Mouse (Mus musculus): ENCODE data around the gene Krtap19-1. TPM values are rescaled to one million over a fixed set of nuclear protein-coding genes. Genes with fewer than 3 reads are reported as not detected.

Gene Krtap19-1
- polyA plus RNA-seq, 1 experiment = not detected

DNA sequence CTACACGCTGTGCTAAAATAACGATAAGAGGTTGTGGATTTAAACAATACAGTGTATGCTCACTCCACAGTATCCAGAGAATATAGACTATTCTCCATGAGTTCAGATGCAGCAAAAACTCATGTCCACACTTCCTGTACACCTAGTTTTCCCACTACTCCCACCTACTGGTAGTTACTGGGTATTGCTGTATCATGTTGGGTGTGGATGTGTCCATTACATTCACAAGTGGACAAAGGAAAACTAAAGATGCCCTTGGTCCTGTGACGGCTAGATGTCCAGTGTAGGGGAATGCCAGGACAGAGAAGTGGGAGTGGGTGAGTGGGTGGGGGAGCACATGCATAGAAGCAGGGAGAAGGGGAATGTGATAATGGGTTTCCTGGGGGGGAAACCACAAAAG, 45.5 kb downstream of the Krtap19-1 start:
- H3K27me3 ChIP-seq (ENCODE audit: control insufficient read depth, insufficient read depth, low read length, poor library complexity, severe bottlenecking) = no peaks in the 10 kb centered on the region
- TF ChIP-seq CTCF (IDR thresholded peaks at IDR 0.05; ENCODE audit: low read depth, low read length) = no peak
- no peak for TF ChIP-seq POLR2A (IDR thresholded peaks at IDR 0.05; ENCODE audit: insufficient read depth, low read length)
- TF ChIP-seq EP300 (IDR thresholded peaks at IDR 0.05; ENCODE audit: insufficient read depth, low read depth, low read length) = no peak
- no peak overlapping the region for H3K27ac ChIP-seq (ENCODE audit: insufficient read depth, low read length)
- no peak overlapping the region for H3K9ac ChIP-seq (ENCODE audit: low read depth, poor library complexity, severe bottlenecking)
- peaks cover 1% of the 10 kb centered on the region for H3K4me1 ChIP-seq (ENCODE audit: control insufficient read depth, insufficient read depth, low read length)
- no peaks in the 10 kb centered on the region for H3K36me3 ChIP-seq (ENCODE audit: control insufficient read depth, insufficient read depth, low read length, poor library complexity, severe bottlenecking)
- H3K9me3 ChIP-seq (replicated peaks; ENCODE audit: control insufficient read depth, insufficient read depth, low read length, poor library complexity, severe bottlenecking) = no peaks in the 10 kb centered on the region
- H3K4me3 ChIP-seq (ENCODE audit: low read depth, low read length) = no peak overlapping the region

DNA sequence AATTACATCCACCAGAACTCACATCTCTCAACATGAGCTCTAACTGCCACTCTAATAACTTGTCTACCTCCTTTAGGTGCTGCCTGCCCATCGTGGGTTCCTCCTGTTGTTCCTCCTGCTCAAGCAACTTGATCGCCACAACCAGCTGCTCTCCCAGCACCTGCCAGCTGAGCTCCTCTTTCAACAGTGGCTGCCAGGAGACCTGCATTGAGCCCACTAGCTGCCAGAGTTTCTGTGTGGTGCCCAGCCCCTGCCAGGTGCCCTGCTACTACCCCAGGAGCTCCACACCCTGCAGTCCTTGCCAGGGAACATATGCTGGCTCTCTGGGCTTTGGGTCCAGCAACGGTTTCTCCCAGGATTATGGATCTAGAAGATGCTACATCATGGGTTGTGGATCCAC, 49.1 kb downstream of the Krtap19-1 start, which contains the start of gene Krtap15:
TSS of gene Krtap15 (plus strand) at position 150 of the 400 bp plus-strand sequence.
- Histone ChIP-seq H3K27me3 (ENCODE audit: control insufficient read depth, insufficient read depth, low read length, poor library complexity, severe bottlenecking) (no peaks in the 10 kb centered on the region), H3K36me3 (ENCODE audit: control insufficient read depth, insufficient read depth, low read length, poor library complexity, severe bottlenecking) (no peaks in the 10 kb centered on the region), H3K9me3 (replicated peaks; ENCODE audit: control insufficient read depth, insufficient read depth, low read length, poor library complexity, severe bottlenecking) (no peaks in the 10 kb centered on the region), H3K9ac (ENCODE audit: low read depth, poor library complexity, severe bottlenecking) (no peak within 1 kb of the TSS), H3K4me3 (ENCODE audit: low read depth, low read length) (no peak within 1 kb of the TSS), H3K27ac (ENCODE audit: insufficient read depth, low read length) (no peak within 1 kb of the TSS), H3K4me1 (ENCODE audit: control insufficient read depth, insufficient read depth, low read length) (peaks cover 1% of the 10 kb centered on the region)
- no peak for TF ChIP-seq EP300 (IDR thresholded peaks at IDR 0.05; ENCODE audit: insufficient read depth, low read depth, low read length)
- no peak for TF ChIP-seq POLR2A (IDR thresholded peaks at IDR 0.05; ENCODE audit: insufficient read depth, low read length)
- no peak for TF ChIP-seq CTCF (IDR thresholded peaks at IDR 0.05; ENCODE audit: low read depth, low read length)

Other genes starting within 250 kb of the Krtap19-1 start
- not detected in 2 replicates for gene 2310079G19Rik, start 241.7 kb downstream of the Krtap19-1 start, polyA plus RNA-seq (2011; ENCODE audit: insufficient read depth, insufficient read length, low read depth, missing spikeins)
- gene Krtap26-1, start 221.6 kb downstream of the Krtap19-1 start, polyA plus RNA-seq (2011; ENCODE audit: insufficient read depth, insufficient read length, low read depth, missing spikeins) = not detected in 2 replicates
- gene Krtap27-1, start 197.7 kb downstream of the Krtap19-1 start, polyA plus RNA-seq (2011; ENCODE audit: insufficient read depth, insufficient read length, low read depth, missing spikeins) = not detected in 2 replicates
- gene 2310061N02Rik, start 161.4 kb downstream of the Krtap19-1 start, polyA plus RNA-seq (2011; ENCODE audit: insufficient read depth, insufficient read length, low read depth, missing spikeins) = not detected in 2 replicates
- gene Krtap13-1, start 140.5 kb downstream of the Krtap19-1 start, polyA plus RNA-seq (2011; ENCODE audit: insufficient read depth, insufficient read length, low read depth, missing spikeins) = not detected in 2 replicates
- gene Krtap13, start 117.8 kb downstream of the Krtap19-1 start, polyA plus RNA-seq (2011; ENCODE audit: insufficient read depth, insufficient read length, low read depth, missing spikeins) = not detected in 2 replicates
- gene 2310034C09Rik, start 110.6 kb downstream of the Krtap19-1 start, polyA plus RNA-seq (2011; ENCODE audit: insufficient read depth, insufficient read length, low read depth, missing spikeins) = not detected in 2 replicates
- not detected in 2 replicates for gene 2310057N15Rik, start 95.2 kb downstream of the Krtap19-1 start, polyA plus RNA-seq (2011; ENCODE audit: insufficient read depth, insufficient read length, low read depth, missing spikeins)
- gene Gm5965, start 91.5 kb downstream of the Krtap19-1 start, polyA plus RNA-seq (2011; ENCODE audit: insufficient read depth, insufficient read length, low read depth, missing spikeins) = not detected in 2 replicates
- not detected in 2 replicates for gene Gm20741, start 57.2 kb downstream of the Krtap19-1 start, polyA plus RNA-seq (2011; ENCODE audit: insufficient read depth, insufficient read length, low read depth, missing spikeins)
- gene Krtap15, start 49.2 kb downstream of the Krtap19-1 start, polyA plus RNA-seq (2011; ENCODE audit: insufficient read depth, insufficient read length, low read depth, missing spikeins) = not detected in 2 replicates
- gene Krtap14, start 43.3 kb downstream of the Krtap19-1 start, polyA plus RNA-seq (2011; ENCODE audit: insufficient read depth, insufficient read length, low read depth, missing spikeins) = not detected in 2 replicates
- gene Krtap19-2, start 4.9 kb upstream of the Krtap19-1 start, polyA plus RNA-seq (2011; ENCODE audit: insufficient read depth, insufficient read length, low read depth, missing spikeins) = not detected in 2 replicates
- gene Krtap19-3, start 8.6 kb upstream of the Krtap19-1 start, polyA plus RNA-seq (2011; ENCODE audit: insufficient read depth, insufficient read length, low read depth, missing spikeins) = not detected in 2 replicates
- not detected in 2 replicates for gene Krtap19-4, start 15.7 kb upstream of the Krtap19-1 start, polyA plus RNA-seq (2011; ENCODE audit: insufficient read depth, insufficient read length, low read depth, missing spikeins)
- not detected in 2 replicates for gene Krtap19-5, start 27.0 kb upstream of the Krtap19-1 start, polyA plus RNA-seq (2011; ENCODE audit: insufficient read depth, insufficient read length, low read depth, missing spikeins)
- gene Krtap19-9b, start 62.9 kb upstream of the Krtap19-1 start, polyA plus RNA-seq (2011; ENCODE audit: insufficient read depth, insufficient read length, low read depth, missing spikeins) = not detected in 2 replicates
- gene Krtap16-3, start 93.5 kb upstream of the Krtap19-1 start, polyA plus RNA-seq (2011; ENCODE audit: insufficient read depth, insufficient read length, low read depth, missing spikeins) = not detected in 2 replicates
- not detected in 2 replicates for gene Krtap22-2, start 141.3 kb upstream of the Krtap19-1 start, polyA plus RNA-seq (2011; ENCODE audit: insufficient read depth, insufficient read length, low read depth, missing spikeins)
- not detected in 2 replicates for gene Gm10229, start 145.9 kb upstream of the Krtap19-1 start, polyA plus RNA-seq (2011; ENCODE audit: insufficient read depth, insufficient read length, low read depth, missing spikeins)
- not detected in 2 replicates for gene Krtap6-1, start 162.3 kb upstream of the Krtap19-1 start, polyA plus RNA-seq (2011; ENCODE audit: insufficient read depth, insufficient read length, low read depth, missing spikeins)
- not detected in 2 replicates for gene Gm10228, start 172.1 kb upstream of the Krtap19-1 start, polyA plus RNA-seq (2011; ENCODE audit: insufficient read depth, insufficient read length, low read depth, missing spikeins)
- not detected in 2 replicates for gene Krtap6-5, start 178.5 kb upstream of the Krtap19-1 start, polyA plus RNA-seq (2011; ENCODE audit: insufficient read depth, insufficient read length, low read depth, missing spikeins)
- not detected in 2 replicates for gene 1110025L11Rik, start 194.6 kb upstream of the Krtap19-1 start, polyA plus RNA-seq (2011; ENCODE audit: insufficient read depth, insufficient read length, low read depth, missing spikeins)
- gene Krtap6-3, start 214.6 kb upstream of the Krtap19-1 start, polyA plus RNA-seq (2011; ENCODE audit: insufficient read depth, insufficient read length, low read depth, missing spikeins) = not detected in 2 replicates